Mouse (Mus musculus) thymus, postnatal 36 days (tissue): ENCODE data around the gene Mettl24.

Source experiments
- DNase-seq, 2 experiments: peaks; one replicate each; pipeline ENCODE4 v3.0.0; 2022; ENCODE audit warnings: mixed read lengths in 2 of 2

The Mettl24 gene

GRCm38 (mm10) chr10:40825952-40826351 is 142.9 kb downstream of the Mettl24 start:
- DNase-seq = no peak

GRCm38 (mm10) chr10:40827706-40828105 is 144.6 kb downstream of the Mettl24 start:
- no peak for DNase-seq

GRCm38 (mm10) chr10:40830312-40830711 is 147.2 kb downstream of the Mettl24 start:
- no peak for DNase-seq

GRCm38 (mm10) chr10:40831267-40831666 is 148.2 kb downstream of the Mettl24 start:
- DNase-seq = no peak

GRCm38 (mm10) chr10:40840086-40840485 is 157.0 kb downstream of the Mettl24 start:
- DNase-seq = no peak

- DNase-seq = no peak
Observed at GRCm38 (mm10) chr10:40843841-40844240, 160.8 kb downstream of the Mettl24 start.

- DNase-seq = no peak
Observed at GRCm38 (mm10) chr10:40844546-40844945, 161.5 kb downstream of the Mettl24 start.

GRCm38 (mm10) chr10:40845626-40846025 is 162.5 kb downstream of the Mettl24 start:
- DNase-seq = no peak

GRCm38 (mm10) chr10:40847176-40847874 is 164.2 kb downstream of the Mettl24 start:
- no peak for DNase-seq

GRCm38 (mm10) chr10:40850644-40851043 is 167.6 kb downstream of the Mettl24 start:
- DNase-seq = no peak

GRCm38 (mm10) chr10:40851138-40851537 is 168.1 kb downstream of the Mettl24 start:
- no peak for DNase-seq

- DNase-seq = no peak
Observed at GRCm38 (mm10) chr10:40855616-40856015, 172.5 kb downstream of the Mettl24 start.

- DNase-seq = no peak
Observed at GRCm38 (mm10) chr10:40856703-40857102, 173.6 kb downstream of the Mettl24 start.

- DNase-seq = no peak
Observed at GRCm38 (mm10) chr10:40857599-40857998, 174.5 kb downstream of the Mettl24 start.
